Mouse (Mus musculus): ENCODE measurements at regions not wholly inside any gene's neighbourhood (a gene's known extent, or its start where the extent isn't known, plus 50 kb on each side); places are given as distances from the start of the nearest gene placed in this dataset.
"Not testable (repeated sequence)": the region's sequence is repeated elsewhere in the genome, so short reads cannot be mapped to it uniquely, and the experiment has no call there.

GRCm38 (mm10) chr15:96830578-96830977 lies 131.0 kb upstream of the Slc38a2 start:
- ATAC-seq (ENCODE audit: poor library complexity, severe bottlenecking) = no peak

GRCm38 (mm10) chr15:96829941-96830340 lies 130.4 kb upstream of the Slc38a2 start:
- no peak for ATAC-seq (ENCODE audit: poor library complexity, severe bottlenecking)

GRCm38 (mm10) chr15:96828681-96829080 lies 129.2 kb upstream of the Slc38a2 start:
- no peak for ATAC-seq (ENCODE audit: poor library complexity, severe bottlenecking)

GRCm38 (mm10) chr15:96827931-96828330 lies 128.4 kb upstream of the Slc38a2 start:
- no peak for ATAC-seq (ENCODE audit: poor library complexity, severe bottlenecking)

GRCm38 (mm10) chr15:96818435-96818834 lies 118.9 kb upstream of the Slc38a2 start:
- peak; percentile 57 for ATAC-seq (ENCODE audit: poor library complexity, severe bottlenecking)

GRCm38 (mm10) chr15:96817626-96818025 lies 118.1 kb upstream of the Slc38a2 start:
- peak; percentile 68; the same call in 1 of the 2 replicates for ATAC-seq (ENCODE audit: poor library complexity, severe bottlenecking)

GRCm38 (mm10) chr15:96816997-96817570 lies 117.6 kb upstream of the Slc38a2 start:
- no peak for ATAC-seq (ENCODE audit: poor library complexity, severe bottlenecking)

GRCm38 (mm10) chr15:96813472-96813871 lies 113.9 kb upstream of the Slc38a2 start:
- no peak for ATAC-seq (ENCODE audit: poor library complexity, severe bottlenecking)

- no peak for ATAC-seq (ENCODE audit: poor library complexity, severe bottlenecking)
Observed at GRCm38 (mm10) chr15:96802729-96803053, 103.2 kb upstream of the Slc38a2 start.

GRCm38 (mm10) chr15:96802034-96802728 lies 102.7 kb upstream of the Slc38a2 start:
- peak; percentile 79 for ATAC-seq (ENCODE audit: poor library complexity, severe bottlenecking)

GRCm38 (mm10) chr15:96799228-96799627 lies 99.7 kb upstream of the Slc38a2 start:
- ATAC-seq (ENCODE audit: poor library complexity, severe bottlenecking) = no peak

GRCm38 (mm10) chr15:96797615-96798270 lies 98.2 kb upstream of the Slc38a2 start:
- ATAC-seq (ENCODE audit: poor library complexity, severe bottlenecking) = no peak

GRCm38 (mm10) chr15:96794177-96794719 lies 94.7 kb upstream of the Slc38a2 start:
- ATAC-seq (ENCODE audit: poor library complexity, severe bottlenecking) = no peak

- no peak for ATAC-seq (ENCODE audit: poor library complexity, severe bottlenecking)
Observed at GRCm38 (mm10) chr15:96793251-96793650, 93.7 kb upstream of the Slc38a2 start.

- ATAC-seq (ENCODE audit: poor library complexity, severe bottlenecking) = no peak
Observed at GRCm38 (mm10) chr15:96791306-96791705, 91.8 kb upstream of the Slc38a2 start.

- not testable (repeated sequence) for ATAC-seq (ENCODE audit: poor library complexity, severe bottlenecking)
Observed at GRCm38 (mm10) chr15:96787921-96788320, 88.4 kb upstream of the Slc38a2 start.

- no peak for ATAC-seq (ENCODE audit: poor library complexity, severe bottlenecking)
Observed at GRCm38 (mm10) chr15:96784578-96784977, 85.0 kb upstream of the Slc38a2 start.

GRCm38 (mm10) chr15:96781560-96781959 lies 82.0 kb upstream of the Slc38a2 start:
- no peak for ATAC-seq (ENCODE audit: poor library complexity, severe bottlenecking)

- ATAC-seq (ENCODE audit: poor library complexity, severe bottlenecking) = no peak
Observed at GRCm38 (mm10) chr15:96780606-96781005, 81.1 kb upstream of the Slc38a2 start.

GRCm38 (mm10) chr15:96779358-96779757 lies 79.8 kb upstream of the Slc38a2 start:
- no peak for ATAC-seq (ENCODE audit: poor library complexity, severe bottlenecking)

GRCm38 (mm10) chr15:96778321-96778926 lies 78.9 kb upstream of the Slc38a2 start:
- ATAC-seq (ENCODE audit: poor library complexity, severe bottlenecking) = peak; percentile 77
